Mouse (Mus musculus) c-Kit-positive CD71-negative TER-119-negative erythroid progenitor cells, embryonic 14.5 days (primary cell): Measurements from ENCODE around the gene Mylpf.
"Not testable (repeated sequence)": the region's sequence is repeated elsewhere in the genome, so short reads cannot be mapped to it uniquely, and the experiment has no call there.

Experiments
- DNase-seq: peaks from one replicate; pipeline ENCODE4 v3.0.0-alpha.2; 2013; ENCODE audit warnings: low read depth

Gene Mylpf

GRCm38 (mm10) chr7:127225147-127225995 is 16.7 kb downstream of the Mylpf start:
- DNase-seq, result no peak

- DNase-seq, result peak; percentile 94
Observed at GRCm38 (mm10) chr7:127228615-127229303, 20.1 kb downstream of the Mylpf start.

GRCm38 (mm10) chr7:127231376-127231775 is 22.7 kb downstream of the Mylpf start:
- no peak for DNase-seq

GRCm38 (mm10) chr7:127231826-127232621 is 23.3 kb downstream of the Mylpf start:
- DNase-seq, result no peak

- DNase-seq, result peak; percentile 62
Observed at GRCm38 (mm10) chr7:127232622-127233367, 24.1 kb downstream of the Mylpf start, which contains the start of the genes Zfp553 and Sept1. Gene Zfp553 (plus strand): TSS chr7:127233061. Gene Sept1 (minus strand): TSS chr7:127233130.

GRCm38 (mm10) chr7:127233368-127233749 is 24.7 kb downstream of the Mylpf start:
- DNase-seq, result no peak

- DNase-seq, result no peak
Observed at GRCm38 (mm10) chr7:127233765-127234164, 25.1 kb downstream of the Mylpf start.

GRCm38 (mm10) chr7:127234777-127235176 is 26.1 kb downstream of the Mylpf start:
- DNase-seq, result no peak

- no peak for DNase-seq
Observed at GRCm38 (mm10) chr7:127243361-127243867, 34.7 kb downstream of the Mylpf start.

- peak; percentile 90 for DNase-seq
Observed at GRCm38 (mm10) chr7:127243870-127244657, 35.4 kb downstream of the Mylpf start, which contains the start of gene Zfp771. Gene Zfp771 (plus strand): TSS chr7:127244274.

- no peak for DNase-seq
Observed at GRCm38 (mm10) chr7:127244658-127245510, 36.2 kb downstream of the Mylpf start.

- not testable (repeated sequence) for DNase-seq
Observed at GRCm38 (mm10) chr7:127250511-127250910, 41.8 kb downstream of the Mylpf start.

GRCm38 (mm10) chr7:127252414-127252813 is 43.7 kb downstream of the Mylpf start:
- DNase-seq, result no peak

- DNase-seq, result no peak
Observed at GRCm38 (mm10) chr7:127253341-127253740, 44.7 kb downstream of the Mylpf start.

- peak; percentile 94 for DNase-seq
Observed at GRCm38 (mm10) chr7:127253821-127254769, 45.4 kb downstream of the Mylpf start.

- DNase-seq, result no peak
Observed at GRCm38 (mm10) chr7:127255008-127255407, 46.3 kb downstream of the Mylpf start.

- DNase-seq, result no peak
Observed at GRCm38 (mm10) chr7:127255965-127256364, 47.3 kb downstream of the Mylpf start.

- no peak for DNase-seq
Observed at GRCm38 (mm10) chr7:127256518-127256917, 47.8 kb downstream of the Mylpf start.
